Mouse (Mus musculus): ENCODE results near the gene Pkm. TPM values are rescaled to one million over a fixed set of nuclear protein-coding genes. Genes with fewer than 3 reads are reported as not detected.

Gene Pkm
- total RNA-seq (2021): 1,000 to 10,000 TPM; 2,006 to 2,318 TPM
- long read RNA-seq, experiment 1, transcript Pkm-201 (11 exons, 2,432 nt): minor isoform, 196 of 5,052 reads
- long read RNA-seq, experiment 1, transcript Pkm-202 (11 exons, 2,041 nt): major isoform, 4,408 of 5,052 reads
- long read RNA-seq, experiment 1, partial matches to known transcripts: 270 of 5,052 reads
- long read RNA-seq, experiment 1, other reads (novel, unspliced or antisense): 178 of 5,052 reads
- long read RNA-seq, experiment 2, transcript Pkm-202 (11 exons, 2,041 nt): major isoform, 4,837 of 5,507 reads
- long read RNA-seq, experiment 2, transcript Pkm-201 (11 exons, 2,432 nt): minor isoform, 185 of 5,507 reads
- long read RNA-seq, experiment 2, partial matches to known transcripts: 284 of 5,507 reads
- long read RNA-seq, experiment 2, other reads (novel, unspliced or antisense): 201 of 5,507 reads

- peak; percentile 90 for DNase-seq
These were observed at the start of gene Pkm for GRCm38 (mm10) chr9:59655958-59656634. TSS of gene Pkm (plus strand) at chr9:59656368.

DNA sequence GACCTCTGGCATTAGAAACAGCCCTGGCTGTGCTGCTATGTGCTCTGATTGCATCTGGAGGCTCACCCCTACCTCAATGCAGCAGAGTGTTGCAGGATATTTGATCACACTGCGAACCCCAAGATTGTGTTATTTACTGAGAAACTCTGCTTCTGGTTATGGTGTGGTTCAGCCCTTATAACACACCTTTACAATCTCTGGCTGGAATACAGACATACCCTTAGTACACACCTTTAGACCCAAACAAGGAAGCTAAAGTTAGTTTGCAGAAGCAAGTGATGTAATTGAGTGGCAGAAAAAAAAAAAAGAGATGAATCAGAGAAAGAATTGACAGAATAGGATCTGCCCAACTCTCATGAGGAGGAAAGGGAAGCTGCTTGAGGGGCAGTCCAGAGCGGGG is 45.2 kb upstream of the Pkm start:
- DNase-seq: no peak

- DNase-seq: no peak
These were observed 40.4 kb upstream of the Pkm start for GRCm38 (mm10) chr9:59615797-59616196.

- DNase-seq: peak; percentile 100
These were observed 39.4 kb upstream of the Pkm start, which contains the start of gene Parp6 for GRCm38 (mm10) chr9:59616622-59617306. TSS of gene Parp6 (plus strand) at chr9:59617284.

GRCm38 (mm10) chr9:59617307-59617973 is 38.7 kb upstream of the Pkm start:
- DNase-seq: no peak

GRCm38 (mm10) chr9:59638372-59638771 is 17.8 kb upstream of the Pkm start:
- no peak for DNase-seq

DNA sequence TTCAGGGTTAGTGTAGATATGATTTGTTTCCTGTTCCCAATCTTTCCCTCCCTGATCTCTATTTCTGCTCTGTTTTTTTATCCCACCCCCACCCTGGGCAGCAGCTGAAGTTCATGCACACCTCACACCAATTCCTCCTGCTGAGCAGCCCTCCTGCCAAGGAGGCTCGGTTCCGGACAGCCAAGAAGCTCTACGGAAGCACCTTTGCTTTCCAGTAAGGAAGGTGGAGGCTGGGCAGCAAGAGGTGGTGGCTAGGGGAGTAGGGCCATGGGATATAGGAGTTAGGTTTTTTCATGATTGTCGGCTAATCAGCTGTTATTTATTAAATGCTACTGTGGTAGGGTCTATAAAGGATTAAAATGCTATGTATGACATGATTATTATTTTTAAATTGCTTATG is 16.2 kb upstream of the Pkm start:
- no peak for DNase-seq

DNA sequence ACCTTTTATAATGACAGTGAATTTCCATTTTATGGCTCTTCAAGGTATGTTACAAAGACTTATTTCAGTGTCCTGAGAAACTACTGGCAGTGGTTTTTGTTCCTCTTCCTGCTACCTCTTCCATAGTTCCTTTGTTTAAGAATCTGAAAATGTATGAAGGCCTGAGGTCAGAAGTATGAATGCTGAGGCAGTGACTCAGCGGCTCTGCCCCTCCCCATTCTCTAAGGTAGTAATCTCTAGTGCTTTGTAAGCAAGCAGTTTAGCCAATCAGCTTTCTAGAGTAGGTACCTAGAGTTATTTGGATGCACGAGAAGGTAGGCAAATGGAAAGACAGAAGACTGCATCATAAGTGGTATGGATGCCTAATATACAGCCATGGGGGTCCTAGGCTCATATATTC is 14.8 kb upstream of the Pkm start:
- DNase-seq: no peak

DNA sequence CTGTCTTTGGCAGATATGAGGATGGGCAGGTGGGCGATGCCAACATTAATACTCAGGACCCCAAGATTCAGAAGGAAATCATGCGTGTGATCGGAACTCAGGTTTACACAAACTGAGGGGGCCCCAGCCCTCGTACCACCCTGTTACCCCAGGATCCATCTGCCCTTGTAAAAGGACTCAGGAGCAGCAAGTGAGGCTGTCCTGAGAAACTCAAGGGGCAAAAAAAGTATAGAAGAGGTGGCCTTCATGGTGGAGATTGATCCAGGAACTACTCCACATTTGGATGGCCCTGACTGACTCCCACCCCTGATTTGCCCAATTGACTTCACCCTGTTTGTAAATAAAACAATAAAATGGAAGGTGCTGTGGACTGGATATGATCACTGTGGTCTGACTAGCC is 6.3 kb upstream of the Pkm start:
- no peak for DNase-seq

DNA sequence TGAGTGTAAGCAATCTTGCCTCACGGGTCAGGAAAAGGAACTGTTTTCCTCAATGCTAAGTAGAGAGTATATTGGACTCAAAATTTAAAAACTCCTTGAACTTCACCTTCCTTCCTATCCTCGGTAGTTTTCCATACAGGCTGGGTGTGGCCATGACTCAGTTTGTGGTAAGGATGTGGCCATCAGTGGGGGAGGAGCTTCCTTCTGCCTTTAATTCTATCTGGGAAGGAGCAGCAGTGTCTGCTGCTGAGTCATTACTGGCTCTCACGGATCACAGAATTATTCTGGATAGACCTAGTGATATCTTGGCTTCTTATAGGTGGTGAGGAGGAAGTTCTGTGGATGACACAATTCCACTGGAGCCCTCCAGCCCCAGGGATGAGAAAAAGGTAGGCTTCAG is 2.8 kb upstream of the Pkm start:
- DNase-seq: no peak

GRCm38 (mm10) chr9:59654450-59654983 is 1.7 kb upstream of the Pkm start:
- DNase-seq: no peak

GRCm38 (mm10) chr9:59656635-59657617 is 758 bp downstream of the Pkm start:
- peak; percentile 81 for DNase-seq

- no peak for DNase-seq
These were observed 2.0 kb downstream of the Pkm start for GRCm38 (mm10) chr9:59658146-59658545.

DNA sequence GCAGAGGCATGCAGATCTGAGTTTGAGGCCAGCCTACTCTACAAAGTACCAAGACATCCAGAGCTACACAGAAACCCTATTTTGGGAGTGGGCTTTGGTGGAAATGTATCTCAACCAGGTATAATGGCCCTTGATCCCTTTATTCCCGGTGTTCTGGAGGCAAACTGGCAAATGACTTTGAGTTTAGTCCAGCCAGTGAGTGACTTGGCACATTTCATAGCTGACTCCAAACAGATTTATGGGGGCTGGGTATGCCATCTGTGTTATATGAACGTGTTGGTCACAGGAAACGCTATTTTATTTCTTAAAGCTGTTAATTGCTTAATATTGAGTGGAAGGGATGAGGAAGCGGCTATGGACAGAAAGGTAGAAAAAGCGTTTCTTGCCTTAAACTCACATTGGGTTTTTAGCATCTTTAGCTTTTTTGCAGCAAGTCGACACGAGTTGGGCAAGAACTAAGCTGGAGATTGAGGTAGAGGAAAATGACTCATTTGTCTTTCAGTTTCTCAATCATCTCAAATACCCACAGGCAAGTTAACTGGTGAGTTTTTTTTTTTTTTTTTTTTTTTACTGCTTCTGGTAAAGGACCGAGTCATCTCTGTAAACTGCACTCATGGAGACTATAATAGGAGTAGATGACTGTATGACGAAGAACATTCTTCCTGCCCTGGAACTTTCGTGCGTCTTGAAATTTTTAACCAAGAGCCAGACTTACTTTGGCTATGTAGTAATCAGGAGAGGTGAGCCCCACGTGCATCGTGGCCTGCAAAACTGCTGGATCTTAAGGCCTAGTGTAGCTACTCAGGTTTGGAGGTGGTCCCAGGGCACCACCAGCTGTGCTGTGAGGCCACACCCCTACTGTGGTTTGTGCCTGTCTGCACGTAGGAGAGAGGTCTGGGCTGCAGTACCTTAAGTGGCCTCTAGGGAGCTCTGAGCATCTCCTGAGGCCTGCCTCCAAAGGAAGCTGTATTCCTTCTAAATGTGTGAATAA is 3.2 kb downstream of the Pkm start:
- DNase-seq: peak; percentile 87

- peak; percentile 66 for DNase-seq
These were observed 4.3 kb downstream of the Pkm start for GRCm38 (mm10) chr9:59660421-59660820.

GRCm38 (mm10) chr9:59661298-59661975 is 5.3 kb downstream of the Pkm start:
- DNase-seq: no peak

GRCm38 (mm10) chr9:59663226-59663625 is 7.1 kb downstream of the Pkm start:
- no peak for DNase-seq

- no peak for DNase-seq
These were observed 7.8 kb downstream of the Pkm start for GRCm38 (mm10) chr9:59663957-59664356.

DNA sequence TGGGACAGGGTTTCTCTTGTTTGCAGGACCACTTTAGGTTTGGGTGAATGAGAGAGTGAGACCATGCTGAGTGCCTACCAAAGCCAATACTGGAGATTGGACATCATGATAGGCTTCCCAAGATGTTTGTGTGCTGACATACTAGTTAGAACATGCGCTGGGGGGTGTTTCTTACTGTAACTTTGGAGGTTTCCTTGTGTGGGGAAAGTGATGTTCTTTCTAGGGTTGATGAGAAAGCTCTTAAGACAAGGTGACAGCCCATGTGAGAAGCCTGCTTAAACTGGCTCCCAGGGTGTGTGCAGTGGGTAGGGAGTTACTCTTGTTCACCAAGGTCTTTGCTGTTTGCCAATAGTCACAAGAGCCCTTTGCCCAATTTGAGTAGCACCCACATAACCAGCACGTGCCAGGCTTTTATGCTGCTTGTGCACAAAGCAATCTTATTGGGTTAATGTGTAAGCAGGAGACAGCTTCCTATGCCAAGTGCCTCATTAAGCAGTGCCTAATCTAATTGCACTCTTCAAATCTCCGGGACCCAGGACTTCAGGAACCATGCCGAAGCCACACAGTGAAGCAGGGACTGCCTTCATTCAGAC is 8.6 kb downstream of the Pkm start:
- no peak for DNase-seq

All from gastrocnemius, postnatal 10 days (tissue).